Mouse (Mus musculus) stomach, postnatal 0 days (tissue): ENCODE data around the gene Nln. TPM values are rescaled to one million over a fixed set of nuclear protein-coding genes. Genes with fewer than 3 reads are reported as not detected.

ENCODE experiments used
- ATAC-seq: fragments of 200-750 bp; cut with Nextera tagmentation; 2 replicates; pipeline ENCODE4 v1.8.0; 2017; ENCODE audit not compliant: low FRiP score, low TSS enrichment
- DNase-seq: peaks from one replicate; pipeline ENCODE4 v3.0.0-alpha.2; 2016; ENCODE audit warnings: low spot score
- H3K27ac ChIP-seq: fragments of 300-500 bp; sonication (generic); replicated peaks from 2 replicates; pipeline ENCODE4 v1.5.1; 2014; ENCODE audit warnings: mild to moderate bottlenecking, control low read depth
- H3K27me3 ChIP-seq: fragments of 300-500 bp; sonication (generic); 2 replicates; pipeline ENCODE4 v1.6.1; 2014; ENCODE audit warnings: low read length; ENCODE audit not compliant: control insufficient read depth, insufficient read depth
- H3K36me3 ChIP-seq: fragments of 300-500 bp; sonication (generic); 2 replicates; pipeline ENCODE4 v1.6.1; 2014; ENCODE audit warnings: low read length, mixed read lengths; ENCODE audit not compliant: control insufficient read depth, insufficient read depth
- H3K4me1 ChIP-seq: fragments of 300-500 bp; sonication (generic); replicated peaks from 2 replicates; pipeline ENCODE4 v1.6.1; 2014; ENCODE audit warnings: antibody characterized with exemption; ENCODE audit not compliant: control insufficient read depth, insufficient read depth
- H3K4me2 ChIP-seq: fragments of 300-500 bp; sonication (generic); replicated peaks from 2 replicates; pipeline ENCODE4 v1.6.1; 2014; ENCODE audit warnings: low read depth, mild to moderate bottlenecking, control low read depth, moderate library complexity
- H3K4me3 ChIP-seq: fragments of 300-500 bp; sonication (generic); 2 replicates; pipeline ENCODE4 v1.5.1; 2014; ENCODE audit warnings: low read depth, low read length, control low read depth
- H3K9ac ChIP-seq: fragments of 300-500 bp; sonication (generic); 2 replicates; pipeline ENCODE4 v1.6.1; 2014; ENCODE audit warnings: mild to moderate bottlenecking, low read length, control low read depth, mixed read lengths
- H3K9me3 ChIP-seq: fragments of 300-500 bp; sonication (generic); 2 replicates; pipeline ENCODE4 v1.6.1; 2016; ENCODE audit warnings: low read length; ENCODE audit not compliant: control insufficient read depth
- CTCF ChIP-seq: IDR thresholded peaks from 2 replicates; pipeline ENCODE4 v1.5.1; 2016; ENCODE audit warnings: antibody characterized with exemption, low read depth, mild to moderate bottlenecking, moderate library complexity
- EP300 ChIP-seq: optimal IDR thresholded peaks from 2 replicates; pipeline ENCODE3; 2016; ENCODE audit warnings: antibody characterized with exemption
- WGBS: fragments of 180-500 bp; shearing (Covaris S2); extraction: QIAGEN DNeasy Blood & Tissue Kit; methylation state at CpG from one replicate; pipeline ENCODE4 v1.1.7; 2014; 5-methylcytosine and 5-hydroxymethylcytosine counted together
- polyA plus RNA-seq: library from polyadenylated mRNA; unstranded; fragments of >200 nt; fragmentation: Nextera tagmentation; extraction: Ambion mirVana; gene quantifications from 2 replicates; pipeline ENCODE4 v1.2.1, GENCODE M21; 2015

Nln gene
- polyA plus RNA-seq, 1 experiment from 2014 or later: 22.5 TPM

GRCm38 (mm10) chr13:104048835-104049234 is 60.6 kb downstream of the Nln start:
- Histone ChIP-seq H3K36me3 (no peaks in the 10 kb centered on the region), H3K27ac (no peak overlapping the region), H3K4me2 (no peak overlapping the region), H3K9me3 (no peaks in the 10 kb centered on the region), H3K4me3 (no peak overlapping the region), H3K4me1 (no peaks in the 10 kb centered on the region), H3K27me3 (no peaks in the 10 kb centered on the region), H3K9ac (no peak overlapping the region)
- DNase-seq (peak; percentile 58), ATAC-seq (peak; percentile 78)
- WGBS: 38% methylated on average over 3 of the region's 3 CpGs
- TF ChIP-seq CTCF (peak; percentile 82), EP300 (no peak)

GRCm38 (mm10) chr13:104045108-104045507 is 64.3 kb downstream of the Nln start:
- no peaks in the 10 kb centered on the region for H3K4me1 ChIP-seq
- no peak overlapping the region for H3K9ac ChIP-seq
- no peaks in the 10 kb centered on the region for H3K36me3 ChIP-seq
- DNase-seq: no peak
- H3K4me3 ChIP-seq: no peak overlapping the region
- H3K27me3 ChIP-seq: no peaks in the 10 kb centered on the region
- no peak overlapping the region for H3K27ac ChIP-seq
- WGBS: 81% methylated on average over 4 of the region's 4 CpGs
- TF ChIP-seq CTCF: no peak
- no peak for TF ChIP-seq EP300
- H3K9me3 ChIP-seq: no peaks in the 10 kb centered on the region
- H3K4me2 ChIP-seq: no peak overlapping the region
- no peak for ATAC-seq

DNA sequence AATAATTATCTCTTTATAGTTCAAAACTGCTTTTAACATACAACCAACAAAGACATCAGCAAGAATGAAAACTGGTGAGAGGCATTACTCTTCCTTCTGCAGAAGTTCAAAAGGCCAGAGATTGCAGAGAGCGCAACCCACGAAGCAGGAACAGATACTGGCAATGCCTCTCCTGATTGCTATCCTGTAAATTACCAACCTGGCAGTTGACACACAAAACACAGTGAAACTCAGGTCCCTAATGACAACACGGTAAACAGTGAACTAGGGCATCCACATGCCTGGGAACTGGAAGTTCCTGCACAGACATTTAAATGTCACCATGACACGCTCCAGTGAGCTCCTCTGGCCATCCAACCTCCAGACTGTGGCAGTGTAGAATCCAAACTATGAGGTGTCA is 65.1 kb downstream of the Nln start:
- WGBS: 83% methylated on average over 4 of the region's 4 CpGs
- no peaks in the 10 kb centered on the region for H3K9me3 ChIP-seq
- no peak for DNase-seq
- H3K4me3 ChIP-seq: no peak overlapping the region
- H3K9ac ChIP-seq: no peak overlapping the region
- H3K27me3 ChIP-seq: no peaks in the 10 kb centered on the region
- ATAC-seq: no peak; the same call in 1 of the 2 replicates
- peaks cover 3% of the 10 kb centered on the region for H3K4me1 ChIP-seq
- TF ChIP-seq EP300: no peak
- no peak for TF ChIP-seq CTCF
- no peak overlapping the region for H3K27ac ChIP-seq
- H3K36me3 ChIP-seq: no peaks in the 10 kb centered on the region
- H3K4me2 ChIP-seq: no peak overlapping the region

DNA sequence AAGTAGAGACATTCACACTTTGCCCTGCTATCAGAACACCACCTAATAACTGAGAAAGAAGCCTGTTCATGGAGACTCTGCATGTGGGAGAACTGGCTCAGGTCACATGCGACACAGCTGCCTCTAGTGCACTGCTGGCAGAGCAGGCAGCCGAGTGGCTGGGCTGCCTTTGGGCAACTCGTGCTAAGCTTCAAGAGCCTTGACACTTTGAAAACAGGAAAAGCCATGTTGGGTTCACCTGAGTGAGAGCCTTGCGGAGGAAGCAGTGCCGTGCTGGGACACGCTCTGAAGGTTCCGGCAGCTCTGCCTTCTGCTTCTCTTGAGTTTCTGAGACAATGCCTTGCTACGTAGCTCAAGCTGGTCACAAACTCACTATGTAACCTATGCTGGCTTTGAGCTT is 66.7 kb downstream of the Nln start:
- ATAC-seq (no peak), DNase-seq (no peak)
- TF ChIP-seq CTCF: no peak
- TF ChIP-seq EP300: no peak
- Histone ChIP-seq H3K4me2 (no peak overlapping the region), H3K27ac (peak overlapping the region; percentile 4; the same call in 1 of the 2 replicates), H3K4me1 (peaks cover 12% of the 10 kb centered on the region), H3K27me3 (no peaks in the 10 kb centered on the region), H3K9me3 (no peaks in the 10 kb centered on the region), H3K4me3 (no peak overlapping the region), H3K9ac (no peak overlapping the region), H3K36me3 (no peaks in the 10 kb centered on the region)
- WGBS: 81% methylated on average over 8 of the region's 8 CpGs

DNA sequence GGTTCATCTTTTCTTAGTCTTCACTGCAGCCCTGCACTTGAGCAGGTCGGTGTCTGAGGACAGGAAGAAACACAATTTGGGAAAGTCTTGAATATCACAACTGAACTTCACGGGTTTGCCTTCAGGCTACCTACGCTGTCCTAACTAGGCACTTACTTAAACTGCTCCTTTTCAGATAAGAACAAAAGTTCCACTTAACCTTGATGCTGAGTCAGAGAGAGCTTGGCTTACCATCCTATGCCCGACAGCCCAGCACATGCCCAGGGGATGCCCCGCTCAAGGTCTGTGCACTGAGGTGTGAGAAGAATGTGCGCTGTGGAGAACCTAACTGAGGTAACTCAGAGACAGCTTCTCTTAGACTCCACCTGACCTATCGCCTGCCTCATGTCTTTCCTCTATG is 67.9 kb downstream of the Nln start:
- Histone ChIP-seq H3K9ac (no peak overlapping the region), H3K27ac (no peak overlapping the region)

GRCm38 (mm10) chr13:104040950-104041349 is 68.5 kb downstream of the Nln start:
- Histone ChIP-seq H3K4me1 (peaks cover 15% of the 10 kb centered on the region), H3K9ac (no peak overlapping the region), H3K27ac (no peak overlapping the region), H3K4me3 (no peak overlapping the region), H3K27me3 (no peaks in the 10 kb centered on the region), H3K36me3 (no peaks in the 10 kb centered on the region), H3K9me3 (no peaks in the 10 kb centered on the region), H3K4me2 (no peak overlapping the region)
- DNase-seq: no peak
- no peak for ATAC-seq
- 48% methylated on average over 4 of the region's 4 CpGs for WGBS
- TF ChIP-seq EP300 (no peak), CTCF (no peak)

More for the DNA sequence above, 67.9 kb downstream of the Nln start:
- Histone ChIP-seq H3K4me2 (no peak overlapping the region), H3K9me3 (no peaks in the 10 kb centered on the region), H3K27me3 (no peaks in the 10 kb centered on the region), H3K4me1 (peaks cover 15% of the 10 kb centered on the region), H3K4me3 (no peak overlapping the region), H3K36me3 (no peaks in the 10 kb centered on the region)
- 85% methylated on average over 7 of the region's 7 CpGs for WGBS
- ATAC-seq (no peak), DNase-seq (no peak)
- TF ChIP-seq EP300 (no peak), CTCF (no peak)
